Mouse (Mus musculus): ENCODE data around the gene Gm45140.
"Not testable (repeated sequence)": the region's sequence is repeated elsewhere in the genome, so short reads cannot be mapped to it uniquely, and the experiment has no call there.

Gm45140 gene

GRCm38 (mm10) chr6:87777842-87778241, 57.8 kb downstream of the Gm45140 start, which contains the start of gene Gp9:
Gene Gp9, plus strand, starts transcription at chr6:87778072.
- DNase-seq (ENCODE audit: low read depth, low spot score): no peak

GRCm38 (mm10) chr6:87776663-87777062, 58.9 kb downstream of the Gm45140 start:
- no peak for DNase-seq (ENCODE audit: low read depth, low spot score)

- DNase-seq (ENCODE audit: low read depth, low spot score): no peak
These were observed 59.9 kb downstream of the Gm45140 start for GRCm38 (mm10) chr6:87775588-87776245.

- no peak for DNase-seq (ENCODE audit: low read depth, low spot score)
These were observed 60.7 kb downstream of the Gm45140 start for GRCm38 (mm10) chr6:87774909-87775308.

GRCm38 (mm10) chr6:87774466-87774865, 61.1 kb downstream of the Gm45140 start:
- no peak for DNase-seq (ENCODE audit: low read depth, low spot score)

- DNase-seq (ENCODE audit: low read depth, low spot score): peak; percentile 33
These were observed 65.0 kb downstream of the Gm45140 start for GRCm38 (mm10) chr6:87770626-87771025.

GRCm38 (mm10) chr6:87764296-87764695, 71.3 kb downstream of the Gm45140 start:
- not testable (repeated sequence) for DNase-seq (ENCODE audit: low read depth, low spot score)

GRCm38 (mm10) chr6:87763376-87764280, 72.0 kb downstream of the Gm45140 start:
- DNase-seq (ENCODE audit: low read depth, low spot score): peak; percentile 69

- DNase-seq (ENCODE audit: low read depth, low spot score): no peak
These were observed 73.4 kb downstream of the Gm45140 start for GRCm38 (mm10) chr6:87762161-87762560.

- DNase-seq (ENCODE audit: low read depth, low spot score): no peak
These were observed 75.7 kb downstream of the Gm45140 start for GRCm38 (mm10) chr6:87759850-87760249.

- no peak for DNase-seq (ENCODE audit: low read depth, low spot score)
These were observed 76.2 kb downstream of the Gm45140 start for GRCm38 (mm10) chr6:87759404-87759803.

- DNase-seq (ENCODE audit: low read depth, low spot score): no peak
These were observed 78.7 kb downstream of the Gm45140 start for GRCm38 (mm10) chr6:87756896-87757295.

GRCm38 (mm10) chr6:87755196-87755595, 80.4 kb downstream of the Gm45140 start:
- no peak for DNase-seq (ENCODE audit: low read depth, low spot score)

- DNase-seq (ENCODE audit: low read depth, low spot score): no peak
These were observed 84.0 kb downstream of the Gm45140 start for GRCm38 (mm10) chr6:87751574-87751973.

GRCm38 (mm10) chr6:87750184-87750910, 85.2 kb downstream of the Gm45140 start:
- no peak for DNase-seq (ENCODE audit: low read depth, low spot score)

GRCm38 (mm10) chr6:87748531-87748930, 87.1 kb downstream of the Gm45140 start:
- no peak for DNase-seq (ENCODE audit: low read depth, low spot score)

GRCm38 (mm10) chr6:87748078-87748477, 87.5 kb downstream of the Gm45140 start:
- DNase-seq (ENCODE audit: low read depth, low spot score): no peak

GRCm38 (mm10) chr6:87746849-87747248, 88.7 kb downstream of the Gm45140 start:
- DNase-seq (ENCODE audit: low read depth, low spot score): no peak

- no peak for DNase-seq (ENCODE audit: low read depth, low spot score)
These were observed 89.5 kb downstream of the Gm45140 start for GRCm38 (mm10) chr6:87746059-87746458.

GRCm38 (mm10) chr6:87745301-87745700, 90.3 kb downstream of the Gm45140 start:
- no peak for DNase-seq (ENCODE audit: low read depth, low spot score)

GRCm38 (mm10) chr6:87744632-87745031, 91.0 kb downstream of the Gm45140 start:
- DNase-seq (ENCODE audit: low read depth, low spot score): no peak

- no peak for DNase-seq (ENCODE audit: low read depth, low spot score)
These were observed 92.3 kb downstream of the Gm45140 start for GRCm38 (mm10) chr6:87743281-87743680.
